Mouse (Mus musculus) B cell, adult 2 months (primary cell): ENCODE results near the gene Cd96.

Experiments
- DNase-seq, 2 experiments: peaks; one replicate each; pipeline ENCODE4 v3.0.0; 2022

Cd96 gene

GRCm38 (mm10) chr16:46033896-46034295 lies 86.2 kb downstream of the Cd96 start:
- no peak for DNase-seq

- DNase-seq = no peak
Measured at GRCm38 (mm10) chr16:46022958-46023491, 97.0 kb downstream of the Cd96 start.

GRCm38 (mm10) chr16:46022189-46022928 lies 97.7 kb downstream of the Cd96 start:
- DNase-seq = peak; percentile 42 to 52

DNA sequence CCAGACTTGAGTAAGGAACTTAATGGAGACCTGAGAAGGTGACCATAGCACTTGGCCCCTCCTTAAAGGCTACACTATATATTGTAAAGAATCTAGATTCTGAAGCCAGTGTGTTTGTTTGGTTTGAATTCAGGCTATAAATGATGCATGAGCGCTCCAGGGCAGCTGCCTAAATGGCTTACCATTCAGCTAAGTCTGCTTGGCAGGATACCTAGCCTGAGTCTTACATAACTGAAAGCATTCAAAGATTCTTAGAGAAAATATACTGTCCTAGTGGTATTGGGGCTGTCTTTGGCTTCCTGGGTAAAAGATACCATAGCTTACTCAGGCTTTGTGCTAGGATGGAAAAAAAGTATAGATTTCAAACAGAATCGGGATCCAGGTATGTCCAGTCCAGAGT lies 98.7 kb downstream of the Cd96 start:
- DNase-seq = no peak

GRCm38 (mm10) chr16:46020396-46020795 lies 99.7 kb downstream of the Cd96 start:
- no peak for DNase-seq

GRCm38 (mm10) chr16:46019799-46020198 lies 100.3 kb downstream of the Cd96 start:
- DNase-seq = no peak

GRCm38 (mm10) chr16:46019359-46019758 lies 100.7 kb downstream of the Cd96 start:
- no peak for DNase-seq

GRCm38 (mm10) chr16:46011696-46012095 lies 108.4 kb downstream of the Cd96 start:
- DNase-seq = peak; percentile 45 to 54

DNA sequence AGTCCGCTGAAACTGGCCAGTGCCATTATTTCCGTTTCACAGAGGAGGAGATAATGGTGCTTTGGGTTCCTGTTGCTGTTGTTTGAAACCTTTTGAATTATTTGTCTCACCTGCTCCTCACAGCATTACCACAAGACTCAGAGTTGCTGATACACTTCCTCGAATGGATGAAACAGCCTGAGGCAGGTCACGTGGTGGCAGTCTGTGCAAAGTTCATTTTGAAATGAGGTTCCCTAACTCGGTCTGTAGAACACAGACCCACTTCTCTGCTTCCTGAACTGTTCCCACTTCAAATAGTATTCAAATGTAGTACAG lies 109.2 kb downstream of the Cd96 start:
- DNase-seq = peak; percentile 46 to 55

- peak; percentile 92 to 94 for DNase-seq
Measured at GRCm38 (mm10) chr16:46010153-46010905, 109.7 kb downstream of the Cd96 start, which contains the start of gene Plcxd2. TSS of gene Plcxd2 (minus strand) at chr16:46010218.

GRCm38 (mm10) chr16:46009717-46010116 lies 110.3 kb downstream of the Cd96 start:
- no peak for DNase-seq

DNA sequence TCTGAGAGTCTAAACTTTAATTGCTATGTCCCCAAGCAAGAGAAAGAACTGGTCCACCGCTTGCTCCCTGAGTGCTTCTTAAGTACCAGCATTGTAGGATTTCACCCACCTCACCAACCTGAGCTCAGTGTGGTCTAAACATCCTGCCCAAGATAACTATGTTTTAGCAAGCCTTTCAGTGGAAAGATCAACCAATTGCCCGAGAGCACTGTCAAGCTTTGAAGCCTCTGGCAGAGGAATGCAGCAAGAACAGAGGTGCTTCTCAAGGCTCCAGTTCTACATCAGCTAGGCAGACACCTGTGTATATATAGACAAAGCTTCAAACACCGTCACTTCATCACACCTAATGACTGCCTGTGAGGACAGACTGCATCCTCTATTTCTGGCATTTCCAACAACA lies 111.3 kb downstream of the Cd96 start:
- no peak for DNase-seq

- no peak for DNase-seq
Measured at GRCm38 (mm10) chr16:46008036-46008605, 111.9 kb downstream of the Cd96 start.

GRCm38 (mm10) chr16:46006261-46006660 lies 113.8 kb downstream of the Cd96 start:
- no peak for DNase-seq

GRCm38 (mm10) chr16:46001550-46002166 lies 118.4 kb downstream of the Cd96 start:
- peak; percentile 19 to 35 for DNase-seq

DNA sequence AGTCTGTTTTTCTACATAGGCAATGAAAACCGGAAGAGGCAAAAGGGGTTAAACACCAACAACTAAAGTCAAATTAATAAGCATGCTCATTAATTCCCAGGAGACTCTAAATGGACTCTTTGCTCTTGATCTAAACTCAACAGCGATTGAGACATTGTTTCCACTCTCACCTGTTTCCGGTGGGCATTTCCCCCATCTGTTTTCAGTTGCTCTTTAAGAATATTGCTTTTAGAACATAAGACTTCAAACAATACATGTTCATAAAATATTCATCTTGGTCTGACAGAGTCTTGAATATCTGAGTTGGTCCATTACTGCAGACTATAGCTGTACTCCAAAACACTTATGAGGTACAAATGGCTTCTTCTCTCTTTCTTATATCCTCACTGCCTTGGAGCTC lies 119.1 kb downstream of the Cd96 start:
- DNase-seq = no peak

GRCm38 (mm10) chr16:45999374-46000191 lies 120.5 kb downstream of the Cd96 start:
- no peak for DNase-seq

DNA sequence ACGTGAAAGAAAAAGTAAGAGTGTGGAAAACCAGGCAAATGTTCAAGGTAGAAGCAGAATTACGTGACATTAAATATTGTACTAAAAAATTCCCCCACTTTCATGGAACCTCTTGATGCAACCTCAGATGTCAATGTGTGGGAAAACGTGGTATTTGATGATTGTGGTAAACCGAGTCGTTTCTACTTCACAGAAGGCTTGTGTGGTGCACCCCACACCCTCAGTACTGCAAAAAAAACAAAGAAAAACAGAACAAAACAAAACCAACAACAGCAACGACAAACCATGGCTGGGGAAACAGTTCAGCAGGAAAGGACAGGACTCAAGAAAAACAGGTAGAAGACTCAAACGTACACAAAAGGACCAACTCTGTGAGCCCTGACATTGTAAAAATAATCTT lies 121.8 kb downstream of the Cd96 start:
- DNase-seq = no peak

DNA sequence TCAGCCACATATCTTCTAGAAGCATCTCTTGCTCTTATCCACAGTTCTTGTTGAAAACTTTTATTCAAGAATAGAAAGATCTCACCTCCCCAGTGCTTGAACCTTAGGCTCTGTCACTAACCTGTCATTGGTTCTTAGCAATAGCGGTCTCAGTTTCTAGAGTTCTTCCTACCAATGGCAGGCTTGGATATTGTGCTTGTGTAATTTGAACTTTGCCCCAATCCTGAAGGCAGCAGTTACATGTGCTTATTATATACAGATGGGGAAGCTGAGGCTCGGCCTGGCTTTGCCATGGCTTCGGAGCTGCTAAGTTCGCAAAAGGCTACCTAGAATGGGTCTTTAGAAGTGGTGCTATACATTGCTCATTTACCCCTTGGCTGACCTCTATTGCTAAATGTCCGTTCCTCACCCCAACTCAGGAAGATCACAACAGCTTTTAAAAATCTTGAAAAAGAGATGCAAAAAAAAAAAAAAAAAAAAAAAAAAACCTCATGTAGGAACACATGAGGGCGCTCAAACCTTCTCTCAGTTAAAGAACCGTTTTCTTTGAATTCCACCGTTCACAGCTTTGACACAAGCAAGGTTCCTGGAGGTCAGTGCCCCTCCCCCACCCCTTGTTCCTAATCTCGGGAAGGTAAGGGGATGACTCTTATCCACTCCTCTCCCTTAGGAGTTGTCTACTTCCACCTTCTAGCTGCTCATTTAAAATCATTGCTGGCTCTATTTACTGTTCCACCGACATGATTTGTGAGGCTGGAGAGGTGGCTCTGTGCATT lies 129.0 kb downstream of the Cd96 start:
- no peak for DNase-seq

DNA sequence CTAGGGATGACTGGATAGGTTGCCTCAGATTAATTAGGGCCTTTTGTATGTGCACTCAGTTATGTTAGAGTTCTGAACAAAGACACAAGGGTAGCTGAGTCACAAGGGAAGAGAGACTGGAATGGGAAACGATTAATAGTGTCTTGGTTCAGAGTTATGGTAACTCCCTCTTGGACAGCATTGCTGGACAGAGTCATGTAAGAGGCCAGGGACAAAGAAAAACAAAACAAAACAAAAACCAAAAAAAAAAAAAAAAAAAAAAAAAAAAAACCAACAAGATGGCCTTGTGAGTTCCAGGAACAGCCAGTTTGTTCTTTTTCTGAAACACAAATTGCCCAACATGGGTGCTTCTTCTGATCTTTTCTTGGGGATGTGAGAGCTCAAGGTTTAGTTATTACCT lies 133.8 kb downstream of the Cd96 start:
- no peak for DNase-seq
